Mouse (Mus musculus) embryo, embryonic 11 days (tissue): Measurements from ENCODE around the gene Nos1ap.

ENCODE experiments used
- DNase-seq: peaks from one replicate; pipeline ENCODE4 v3.0.0-alpha.2; 2015

Nos1ap gene

GRCm38 (mm10) chr1:170343906-170344305 lies 245.8 kb downstream of the Nos1ap start:
- no peak for DNase-seq

- no peak for DNase-seq
These were observed 246.6 kb downstream of the Nos1ap start for GRCm38 (mm10) chr1:170343081-170343480.

- no peak for DNase-seq
These were observed 249.7 kb downstream of the Nos1ap start for GRCm38 (mm10) chr1:170339943-170340342.

- no peak for DNase-seq
These were observed 256.9 kb downstream of the Nos1ap start for GRCm38 (mm10) chr1:170332775-170333174.

- no peak for DNase-seq
These were observed 257.7 kb downstream of the Nos1ap start for GRCm38 (mm10) chr1:170331926-170332325.

- DNase-seq = no peak
These were observed 264.4 kb downstream of the Nos1ap start for GRCm38 (mm10) chr1:170325277-170325676.

- DNase-seq = no peak
These were observed 265.3 kb downstream of the Nos1ap start for GRCm38 (mm10) chr1:170324312-170324711.

- DNase-seq = no peak
These were observed 266.7 kb downstream of the Nos1ap start for GRCm38 (mm10) chr1:170323001-170323400.

GRCm38 (mm10) chr1:170322046-170322445 lies 267.6 kb downstream of the Nos1ap start:
- DNase-seq = no peak

GRCm38 (mm10) chr1:170311431-170311830 lies 278.2 kb downstream of the Nos1ap start:
- DNase-seq = no peak

GRCm38 (mm10) chr1:170308503-170308902 lies 281.2 kb downstream of the Nos1ap start, which contains the start of gene Spata46:
TSS of gene Spata46 (plus strand) at chr1:170308803.
- DNase-seq = no peak

GRCm38 (mm10) chr1:170306232-170306631 lies 283.4 kb downstream of the Nos1ap start, which contains the start of gene Gm7694:
TSS of gene Gm7694 (minus strand) at chr1:170306332.
- DNase-seq = no peak

GRCm38 (mm10) chr1:170305002-170305401 lies 284.7 kb downstream of the Nos1ap start:
- DNase-seq = no peak

GRCm38 (mm10) chr1:170303103-170303502 lies 286.6 kb downstream of the Nos1ap start:
- peak; percentile 26 for DNase-seq

GRCm38 (mm10) chr1:170302456-170302855 lies 287.2 kb downstream of the Nos1ap start:
- no peak for DNase-seq

- no peak for DNase-seq
These were observed 288.0 kb downstream of the Nos1ap start for GRCm38 (mm10) chr1:170301686-170302085.

GRCm38 (mm10) chr1:170299496-170299895 lies 290.2 kb downstream of the Nos1ap start:
- no peak for DNase-seq

GRCm38 (mm10) chr1:170294786-170295570 lies 294.7 kb downstream of the Nos1ap start:
- DNase-seq = peak; percentile 16

GRCm38 (mm10) chr1:170293257-170293656 lies 296.4 kb downstream of the Nos1ap start:
- DNase-seq = no peak

GRCm38 (mm10) chr1:170292239-170292951 lies 297.3 kb downstream of the Nos1ap start:
- DNase-seq = peak; percentile 80

GRCm38 (mm10) chr1:170282415-170283129 lies 307.1 kb downstream of the Nos1ap start:
- no peak for DNase-seq

GRCm38 (mm10) chr1:170277016-170277415 lies 312.6 kb downstream of the Nos1ap start, which contains the start of gene Sh2d1b1:
TSS of gene Sh2d1b1 (plus strand) at chr1:170277320.
- DNase-seq = no peak

- DNase-seq = no peak
These were observed 316.4 kb downstream of the Nos1ap start for GRCm38 (mm10) chr1:170273252-170273651.
